Mouse (Mus musculus) hindbrain, embryonic 13.5 days (tissue): ENCODE measurements around the gene Mrpl45. TPM values are rescaled to one million over a fixed set of nuclear protein-coding genes. Genes with fewer than 3 reads are reported as not detected.
"Not testable (repeated sequence)": the region's sequence is repeated elsewhere in the genome, so short reads cannot be mapped to it uniquely, and the experiment has no call there.

Source experiments
- ATAC-seq: fragments of 200-750 bp; cut with Nextera tagmentation; 2 replicates; pipeline ENCODE4 v1.8.0; 2017; ENCODE audit warnings: moderate TSS enrichment; ENCODE audit not compliant: low FRiP score
- H3K27ac ChIP-seq: fragments of 300-500 bp; sonication (generic); 2 replicates; pipeline ENCODE4 v1.5.1; 2015; ENCODE audit warnings: inconsistent platforms, mild to moderate bottlenecking, moderate library complexity
- H3K27me3 ChIP-seq: fragments of 300-500 bp; sonication (generic); 2 replicates; pipeline ENCODE4 v1.6.1; 2015; ENCODE audit warnings: mild to moderate bottlenecking, inconsistent platforms
- H3K36me3 ChIP-seq: fragments of 300-500 bp; sonication (generic); 2 replicates; pipeline ENCODE4 v1.6.1; 2015; ENCODE audit warnings: mild to moderate bottlenecking, inconsistent platforms
- H3K4me1 ChIP-seq: fragments of 300-500 bp; sonication (generic); replicated peaks from 2 replicates; pipeline ENCODE4 v1.6.1; 2015; ENCODE audit warnings: inconsistent platforms
- H3K4me2 ChIP-seq: fragments of 300-500 bp; sonication (generic); 2 replicates; pipeline ENCODE4 v1.6.1; 2015; ENCODE audit warnings: inconsistent platforms, mild to moderate bottlenecking, moderate library complexity
- H3K4me3 ChIP-seq: fragments of 300-500 bp; sonication (generic); 2 replicates; pipeline ENCODE4 v1.5.1; 2015; ENCODE audit warnings: mild to moderate bottlenecking, inconsistent platforms
- H3K9ac ChIP-seq: fragments of 300-500 bp; sonication (generic); 2 replicates; pipeline ENCODE4 v1.6.1; 2015; ENCODE audit warnings: mild to moderate bottlenecking, inconsistent platforms
- H3K9me3 ChIP-seq: fragments of 300-500 bp; sonication (generic); 2 replicates; pipeline ENCODE4 v1.6.1; 2016; ENCODE audit warnings: inconsistent platforms
- WGBS: fragments of 180-500 bp; shearing (Covaris S2); methylation state at CpG from one replicate; pipeline ENCODE4 v1.1.7; 2015; 5-methylcytosine and 5-hydroxymethylcytosine counted together
- polyA plus RNA-seq: library from polyadenylated mRNA; unstranded; fragments of >200 nt; fragmentation: Nextera tagmentation; extraction: Ambion mirVana; gene quantifications from 2 replicates; pipeline ENCODE4 v1.2.1, GENCODE M21; 2015

Gene Mrpl45
- polyA plus RNA-seq, 1 experiment from 2014 or later: 38.4 TPM

DNA sequence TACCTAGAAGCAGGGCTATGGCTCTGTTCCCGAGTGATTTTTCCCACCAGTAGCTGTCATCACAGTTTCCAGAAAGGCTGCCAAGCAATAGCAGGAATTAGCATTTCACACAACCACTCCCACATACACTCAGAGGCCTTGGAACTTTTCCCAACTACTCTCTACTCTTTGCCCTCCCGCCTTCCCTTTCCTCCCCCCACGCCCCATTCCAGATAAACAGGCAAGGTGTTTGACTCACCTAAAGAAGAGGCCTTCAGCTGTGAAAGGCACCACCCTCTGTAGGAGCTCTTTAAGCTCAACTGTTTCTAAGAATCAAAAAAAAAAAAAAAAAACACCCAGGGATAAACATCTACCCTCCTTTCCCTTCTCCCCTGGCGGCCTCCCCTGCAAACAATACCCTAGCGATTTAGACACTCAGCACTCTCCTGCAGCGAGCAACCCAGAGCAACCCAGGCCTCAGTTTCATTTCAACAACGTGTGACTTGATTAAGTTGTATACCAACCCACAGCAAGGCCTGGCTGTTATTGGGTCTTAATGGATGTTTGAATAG is 13.2 kb upstream of the Mrpl45 start:
- WGBS: 42% methylated on average over 7 of the region's 7 CpGs
- Histone ChIP-seq H3K9me3 (no peaks in the 10 kb centered on the region), H3K4me3 (no peak overlapping the region), H3K4me1 (no peaks in the 10 kb centered on the region; the same call in 1 of the 2 replicates), H3K36me3 (no peaks in the 10 kb centered on the region), H3K27me3 (no peaks in the 10 kb centered on the region), H3K27ac (peak overlapping the region; percentile 23; the same call in 1 of the 2 replicates), H3K4me2 (no peak overlapping the region), H3K9ac (no peak overlapping the region)
- ATAC-seq: no peak

DNA sequence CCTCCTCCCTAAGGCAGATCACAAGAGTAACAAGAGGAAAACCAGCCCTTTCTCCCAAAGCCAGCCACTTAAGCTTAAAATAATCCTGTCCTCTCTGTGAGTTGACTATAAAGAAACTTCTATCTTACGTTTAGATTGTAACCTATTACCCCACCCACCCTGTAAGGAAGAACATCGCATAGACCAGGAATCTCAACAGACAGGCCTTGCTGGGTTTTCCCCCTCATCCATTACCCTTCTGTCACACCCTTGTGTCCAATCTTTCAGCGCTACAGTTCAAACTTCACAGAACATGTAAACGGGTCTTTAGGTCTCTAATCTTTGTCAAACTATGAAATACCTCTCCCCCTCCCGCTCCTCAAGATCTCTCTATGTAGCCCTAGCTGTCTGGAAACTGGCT is 10.9 kb upstream of the Mrpl45 start:
- Histone ChIP-seq H3K4me3 (no peak overlapping the region), H3K9me3 (no peaks in the 10 kb centered on the region), H3K36me3 (no peaks in the 10 kb centered on the region), H3K9ac (no peak overlapping the region), H3K27me3 (no peaks in the 10 kb centered on the region), H3K4me1 (peaks cover 5% of the 10 kb centered on the region), H3K27ac (no peak overlapping the region), H3K4me2 (no peak overlapping the region)
- 86% methylated on average over 5 of the region's 5 CpGs for WGBS
- ATAC-seq: no peak

DNA sequence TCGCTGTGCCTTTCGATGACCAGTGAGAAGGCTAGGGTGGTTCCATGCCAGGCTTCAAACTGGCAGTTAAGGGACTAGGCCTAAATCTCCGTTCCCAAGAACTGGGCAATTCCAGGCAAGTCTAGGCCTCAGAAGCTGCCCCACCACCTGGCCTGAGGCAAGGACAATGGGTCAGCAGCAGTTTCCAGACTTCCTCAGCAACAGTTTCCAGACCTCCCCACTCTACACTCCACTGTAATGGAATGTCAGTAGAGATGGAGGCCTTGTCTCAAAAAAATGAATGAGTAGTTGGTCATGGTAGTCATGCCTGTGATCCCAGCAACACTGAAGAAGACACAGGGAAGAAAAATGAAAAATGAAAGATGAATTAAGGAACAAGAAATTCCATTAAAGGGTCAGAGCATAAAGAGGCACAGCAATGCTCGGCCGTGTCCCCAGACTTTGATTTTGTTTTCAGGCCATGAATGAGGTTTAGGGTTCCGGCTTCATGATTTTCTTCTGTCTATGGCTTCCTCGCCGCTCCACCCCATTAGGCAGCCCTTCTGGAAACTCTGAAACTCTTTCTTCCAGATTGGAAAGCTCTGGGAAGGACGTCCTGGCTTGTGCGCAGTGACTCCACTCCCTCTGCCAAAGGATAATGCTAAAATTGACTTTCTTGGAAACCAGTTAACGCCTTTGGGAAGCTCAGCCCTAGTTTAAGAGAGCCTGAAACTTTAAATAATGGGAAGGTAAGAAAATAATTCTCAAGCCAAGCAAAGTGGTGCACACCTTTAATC is 8.0 kb upstream of the Mrpl45 start:
- no peak overlapping the region for H3K27ac ChIP-seq
- no peaks in the 10 kb centered on the region for H3K36me3 ChIP-seq
- ATAC-seq: no peak
- 97% methylated on average over 11 of the region's 11 CpGs for WGBS
- H3K4me3 ChIP-seq: no peak overlapping the region
- no peak overlapping the region for H3K9ac ChIP-seq
- no peaks in the 10 kb centered on the region for H3K9me3 ChIP-seq
- H3K4me2 ChIP-seq: no peak overlapping the region
- H3K27me3 ChIP-seq: peaks cover 6% of the 10 kb centered on the region; the same call in 1 of the 2 replicates
- H3K4me1 ChIP-seq: peaks cover 25% of the 10 kb centered on the region

DNA sequence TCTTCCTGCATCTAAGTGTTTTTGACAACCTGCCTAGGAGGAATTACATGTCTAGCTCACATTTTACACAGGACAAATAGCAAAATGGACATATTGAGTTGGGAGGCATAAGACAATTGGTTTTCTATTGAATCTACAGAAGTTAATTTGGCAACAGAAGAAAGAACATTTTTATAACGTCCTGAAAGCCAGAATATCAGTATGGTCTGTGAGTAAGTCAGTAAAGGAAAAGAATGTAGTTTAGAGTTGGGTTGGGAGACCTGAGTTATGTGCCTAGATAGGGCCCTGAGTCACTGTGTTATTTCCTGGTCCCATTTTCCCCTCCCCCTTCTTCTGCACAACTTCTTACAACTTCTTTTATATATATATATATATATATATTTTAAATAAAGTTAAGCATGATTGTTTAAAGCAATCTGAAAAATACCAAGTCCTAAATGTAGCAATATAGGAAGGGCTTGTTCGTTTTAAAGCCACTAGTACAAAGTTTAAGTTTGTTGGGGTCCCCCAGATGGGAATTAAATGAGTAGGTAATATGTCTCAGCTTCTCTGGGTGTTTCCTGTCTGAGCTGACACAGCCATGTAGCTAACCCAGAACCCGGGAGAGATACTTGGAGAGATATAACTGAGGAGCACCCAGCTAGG is 6.6 kb upstream of the Mrpl45 start:
- H3K9me3 ChIP-seq: no peaks in the 10 kb centered on the region
- 63% methylated on average over 3 of the region's 3 CpGs for WGBS
- no peak for ATAC-seq
- peaks cover 8% of the 10 kb centered on the region; the same call in 1 of the 2 replicates for H3K27me3 ChIP-seq
- H3K4me2 ChIP-seq: peak overlapping the region; percentile 65
- H3K36me3 ChIP-seq: no peaks in the 10 kb centered on the region
- H3K4me3 ChIP-seq: peak overlapping the region; percentile 39
- H3K4me1 ChIP-seq: peaks cover 25% of the 10 kb centered on the region
- H3K9ac ChIP-seq: peak overlapping the region; percentile 69
- no peak overlapping the region for H3K27ac ChIP-seq

DNA sequence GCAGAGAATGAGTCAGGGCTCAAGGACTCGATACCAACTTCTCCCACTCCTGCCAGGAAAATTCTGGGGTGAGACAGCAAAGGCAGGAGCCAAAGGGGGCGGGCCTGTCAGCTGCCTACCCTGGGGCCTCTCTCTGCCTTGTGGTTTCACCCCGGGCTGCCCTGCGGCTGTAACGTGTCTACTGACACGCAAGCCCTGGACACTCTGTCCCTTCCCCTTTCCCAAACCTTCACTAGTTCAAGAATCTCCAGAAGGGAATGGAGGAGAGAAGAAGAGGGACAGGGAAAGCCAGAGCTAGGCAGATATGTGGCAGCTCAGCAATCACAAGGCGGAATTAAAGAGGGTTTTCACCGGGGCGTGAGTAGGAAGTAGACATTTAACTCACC is 6.1 kb upstream of the Mrpl45 start:
- Histone ChIP-seq H3K4me2 (peak overlapping the region; percentile 65), H3K4me3 (peak overlapping the region; percentile 39), H3K9ac (peak overlapping the region; percentile 69), H3K27ac (no peak overlapping the region), H3K4me1 (peaks cover 25% of the 10 kb centered on the region), H3K36me3 (no peaks in the 10 kb centered on the region), H3K27me3 (peaks cover 8% of the 10 kb centered on the region; the same call in 1 of the 2 replicates), H3K9me3 (no peaks in the 10 kb centered on the region)
- no peak for ATAC-seq
- 7% methylated on average over 9 of the region's 9 CpGs for whole genome bisulfite sequencing

DNA sequence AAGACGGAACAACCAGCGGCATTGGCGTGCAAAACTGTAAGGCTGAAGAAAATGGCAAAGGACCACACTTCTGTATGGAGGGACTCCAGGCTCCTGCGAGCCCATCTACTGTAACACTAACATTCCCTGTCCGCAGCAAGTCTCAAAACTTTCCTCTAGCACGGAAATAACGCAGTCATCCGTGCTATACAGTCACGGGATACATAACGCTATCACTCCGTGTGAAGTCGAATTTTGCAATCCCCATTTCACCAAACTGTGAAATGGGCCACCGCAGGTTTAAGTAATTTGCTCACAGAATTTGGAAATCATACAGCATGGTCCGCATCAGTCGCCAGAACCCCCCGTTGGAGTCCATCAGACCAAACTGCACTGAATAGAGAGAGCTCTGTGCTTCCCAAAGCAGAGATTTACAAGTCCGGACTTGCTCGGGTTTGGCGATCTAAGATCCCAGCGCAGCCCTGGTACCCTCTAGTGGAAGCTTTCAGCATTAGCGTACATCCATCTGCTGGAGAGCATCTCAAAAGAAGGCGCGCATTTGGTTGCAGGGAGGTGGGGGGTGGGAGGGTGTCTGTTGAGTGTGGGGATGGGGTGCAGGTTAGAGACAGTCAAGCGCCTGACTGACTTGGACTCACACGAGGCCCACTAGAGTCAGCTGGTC is 5.5 kb upstream of the Mrpl45 start:
- H3K4me1 ChIP-seq: peaks cover 25% of the 10 kb centered on the region
- H3K4me3 ChIP-seq: peak overlapping the region; percentile 39
- no peak overlapping the region for H3K27ac ChIP-seq
- H3K27me3 ChIP-seq: peaks cover 8% of the 10 kb centered on the region; the same call in 1 of the 2 replicates
- WGBS: under 1% methylated on average over 25 of the region's 25 CpGs
- H3K36me3 ChIP-seq: no peaks in the 10 kb centered on the region
- peak; percentile 75 for ATAC-seq
- no peaks in the 10 kb centered on the region for H3K9me3 ChIP-seq
- peak overlapping the region; percentile 65 for H3K4me2 ChIP-seq
- peak overlapping the region; percentile 69 for H3K9ac ChIP-seq

DNA sequence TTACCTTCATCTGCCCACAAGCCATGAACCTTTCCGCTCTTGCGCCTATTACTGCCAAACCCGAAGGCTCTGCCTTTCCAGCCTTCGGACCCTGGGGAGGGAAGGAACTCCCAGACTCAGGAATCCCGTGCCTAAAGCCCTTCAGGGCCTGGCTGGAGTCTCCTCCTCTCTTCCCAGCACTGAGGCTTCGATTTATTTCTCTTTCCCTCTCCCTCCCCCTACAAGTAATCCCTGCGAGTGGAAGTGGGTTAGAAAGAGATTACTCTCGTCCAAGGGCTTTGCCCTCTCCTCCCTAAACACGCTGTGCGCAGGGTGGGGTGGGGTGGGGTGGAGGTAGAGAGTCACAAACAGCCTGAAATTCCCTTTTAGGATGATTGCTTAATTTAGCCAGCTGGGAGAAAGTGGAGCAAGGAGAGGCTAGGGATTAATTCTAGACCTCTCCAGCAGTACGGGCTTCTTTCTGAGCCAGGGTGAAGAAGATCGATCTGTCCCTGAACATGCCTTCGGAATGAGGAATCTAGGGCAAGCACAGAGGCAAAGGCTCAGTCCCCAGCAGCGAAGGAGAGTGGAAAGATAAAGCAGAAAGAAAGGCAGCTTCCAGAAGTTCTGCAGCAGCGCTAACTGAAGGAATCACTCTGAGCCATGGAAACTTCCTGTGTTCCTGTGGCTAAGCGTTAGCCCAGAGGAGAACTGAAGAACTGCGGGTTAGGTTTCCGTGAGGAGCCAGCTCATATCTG is 4.5 kb upstream of the Mrpl45 start:
- H3K27ac ChIP-seq: 0 out of 2 replicates have a peak overlapping the region, but pooled peaks have one; percentile 18
- peak overlapping the region; percentile 65 for H3K4me2 ChIP-seq
- peaks cover 25% of the 10 kb centered on the region for H3K4me1 ChIP-seq
- no peak for ATAC-seq
- 6% methylated on average over 18 of the region's 18 CpGs for WGBS
- H3K9me3 ChIP-seq: no peaks in the 10 kb centered on the region
- H3K36me3 ChIP-seq: no peaks in the 10 kb centered on the region
- peaks cover 8% of the 10 kb centered on the region; the same call in 1 of the 2 replicates for H3K27me3 ChIP-seq
- H3K9ac ChIP-seq: peak overlapping the region; percentile 43
- peak overlapping the region; percentile 19 for H3K4me3 ChIP-seq

DNA sequence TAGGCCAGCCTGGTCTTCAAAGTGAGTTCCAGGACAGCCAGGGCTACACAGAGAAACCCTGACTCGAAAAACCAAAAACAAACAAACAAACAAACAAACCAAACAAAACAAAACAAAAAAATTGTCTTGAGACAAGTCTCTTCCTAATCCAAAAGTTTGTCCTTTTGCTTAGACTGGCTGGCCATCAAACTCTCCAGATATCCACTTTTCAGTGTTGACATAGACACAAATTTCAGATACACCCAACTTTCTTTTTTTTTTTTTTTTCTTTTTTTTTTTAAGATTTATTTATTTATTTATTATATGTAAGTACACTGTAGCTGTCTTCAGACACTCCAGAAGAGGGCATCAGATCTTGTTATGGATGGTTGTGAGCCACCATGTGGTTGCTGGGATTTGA is 2.6 kb upstream of the Mrpl45 start:
- not testable (repeated sequence) for H3K27ac ChIP-seq, H3K9ac ChIP-seq, H3K4me3 ChIP-seq, H3K27me3 ChIP-seq, ATAC-seq, H3K36me3 ChIP-seq, H3K4me2 ChIP-seq, H3K9me3 ChIP-seq
- peaks cover 34% of the 10 kb centered on the region for H3K4me1 ChIP-seq
- WGBS: 100% methylated on average over 1 of the region's 1 CpGs

DNA sequence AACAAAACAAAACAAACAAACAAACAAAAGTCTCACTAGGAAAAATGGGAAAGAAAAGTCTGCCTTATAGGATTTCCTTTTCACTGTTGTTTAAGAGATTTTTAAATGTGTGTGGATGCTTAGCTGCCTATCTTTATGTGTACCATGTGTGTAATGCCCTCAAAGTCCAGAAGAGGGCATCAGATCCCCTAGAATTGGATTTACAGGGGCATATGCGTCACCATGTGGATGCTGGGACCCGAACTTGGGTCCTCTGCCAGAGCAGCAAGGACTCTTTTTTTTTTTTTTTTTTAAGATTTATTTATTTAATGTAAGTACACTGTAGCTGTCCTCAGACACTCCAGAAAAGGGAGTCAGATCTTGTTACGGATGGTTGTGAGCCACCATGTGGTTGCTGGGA is 1.4 kb upstream of the Mrpl45 start:
- Histone ChIP-seq H3K4me2 (no peak overlapping the region), H3K4me1 (peaks cover 33% of the 10 kb centered on the region), H3K4me3 (no peak overlapping the region), H3K27ac (no peak overlapping the region), H3K36me3 (no peaks in the 10 kb centered on the region), H3K9me3 (no peaks in the 10 kb centered on the region), H3K9ac (no peak overlapping the region), H3K27me3 (peaks cover 8% of the 10 kb centered on the region; the same call in 1 of the 2 replicates)
- 92% methylated on average over 3 of the region's 3 CpGs for WGBS
- no peak for ATAC-seq

DNA sequence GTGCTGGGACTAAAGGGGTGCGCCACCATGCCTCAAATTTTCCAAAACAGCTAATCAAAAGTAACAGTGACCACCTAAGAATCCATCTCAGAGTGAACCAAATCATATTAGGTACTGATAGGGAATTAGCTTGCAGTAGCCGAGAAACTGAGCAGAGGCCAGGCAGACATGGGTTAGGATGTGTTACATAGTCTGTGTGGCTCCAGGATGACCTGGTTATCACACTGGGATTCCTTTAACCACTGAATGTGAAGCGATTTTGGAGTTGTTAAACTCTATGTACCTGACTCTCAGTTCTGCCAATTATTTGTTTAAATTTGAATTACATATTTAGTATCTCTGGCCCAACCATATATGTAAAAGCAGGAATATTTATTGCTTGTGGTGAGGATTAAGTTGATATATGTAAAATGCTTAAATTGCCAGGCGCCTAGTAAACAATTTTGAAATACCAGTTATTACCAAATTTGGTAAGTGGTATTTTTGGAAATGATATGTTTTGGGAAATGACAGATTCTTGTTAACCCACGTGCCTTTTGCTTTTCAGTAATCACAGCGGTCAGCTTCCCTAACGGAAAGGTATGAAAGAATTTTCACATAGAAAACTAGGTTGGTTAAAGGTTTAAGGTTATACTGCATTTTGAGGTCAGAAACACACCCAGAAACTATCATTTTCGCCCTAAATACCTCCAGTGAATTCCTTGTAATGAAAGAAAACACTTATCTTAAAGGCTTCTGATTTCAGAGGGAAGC is 589 bp upstream of the Mrpl45 start:
- H3K4me1 ChIP-seq: peaks cover 25% of the 10 kb centered on the region
- peak overlapping the region; percentile 55 for H3K4me2 ChIP-seq
- H3K4me3 ChIP-seq: peak overlapping the region; percentile 55
- no peaks in the 10 kb centered on the region for H3K9me3 ChIP-seq
- H3K27me3 ChIP-seq: peaks cover 8% of the 10 kb centered on the region; the same call in 1 of the 2 replicates
- 0 out of 2 replicates have a peak overlapping the region, but pooled peaks have one; percentile 26 for H3K27ac ChIP-seq
- H3K36me3 ChIP-seq: no peaks in the 10 kb centered on the region
- WGBS: 54% methylated on average over 8 of the region's 8 CpGs
- no peak for ATAC-seq
- H3K9ac ChIP-seq: peak overlapping the region; percentile 49; the same call in 1 of the 2 replicates

DNA sequence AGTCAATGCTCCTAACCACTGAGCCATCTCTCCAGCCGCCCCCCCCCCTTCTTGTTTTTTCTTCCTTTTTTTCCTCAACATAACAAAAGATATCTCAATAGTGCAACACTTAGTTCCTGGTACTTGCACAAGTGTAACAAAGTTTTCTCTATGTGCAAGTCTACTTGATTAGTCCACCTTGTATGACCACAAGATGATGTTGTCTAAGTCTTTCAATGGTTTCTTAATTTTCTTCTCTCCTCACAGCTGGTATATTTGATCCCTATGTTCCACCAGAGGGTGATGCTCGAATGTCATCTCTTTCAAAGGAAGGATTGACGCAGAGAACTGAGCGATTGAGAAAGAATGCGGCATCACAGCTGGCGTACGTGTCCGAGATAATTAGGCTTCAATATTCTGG is 5.7 kb downstream of the Mrpl45 start:
- no peaks in the 10 kb centered on the region for H3K9me3 ChIP-seq
- H3K4me1 ChIP-seq: peaks cover 7% of the 10 kb centered on the region
- no peak overlapping the region for H3K9ac ChIP-seq
- no peak for ATAC-seq
- no peak overlapping the region for H3K4me3 ChIP-seq
- peaks cover 42% of the 10 kb centered on the region for H3K36me3 ChIP-seq
- H3K27ac ChIP-seq: no peak overlapping the region
- WGBS: 93% methylated on average over 8 of the region's 8 CpGs
- H3K4me2 ChIP-seq: no peak overlapping the region
- H3K27me3 ChIP-seq: no peaks in the 10 kb centered on the region
